Mouse (Mus musculus) megakaryocyte, embryonic 14.5 days (primary cell): ENCODE data around the gene Rin3.

ENCODE experiments used
- FLI1 ChIP-seq: IDR thresholded peaks from 2 replicates; pipeline ENCODE4 v1.6.1; 2012; ENCODE audit warnings: low read length, inconsistent platforms, mixed read lengths
- GATA1 ChIP-seq: IDR thresholded peaks from 3 replicates; pipeline ENCODE4 v1.6.1; 2012; ENCODE audit warnings: mixed read lengths, low read length, inconsistent platforms, borderline replicate concordance

DNA sequence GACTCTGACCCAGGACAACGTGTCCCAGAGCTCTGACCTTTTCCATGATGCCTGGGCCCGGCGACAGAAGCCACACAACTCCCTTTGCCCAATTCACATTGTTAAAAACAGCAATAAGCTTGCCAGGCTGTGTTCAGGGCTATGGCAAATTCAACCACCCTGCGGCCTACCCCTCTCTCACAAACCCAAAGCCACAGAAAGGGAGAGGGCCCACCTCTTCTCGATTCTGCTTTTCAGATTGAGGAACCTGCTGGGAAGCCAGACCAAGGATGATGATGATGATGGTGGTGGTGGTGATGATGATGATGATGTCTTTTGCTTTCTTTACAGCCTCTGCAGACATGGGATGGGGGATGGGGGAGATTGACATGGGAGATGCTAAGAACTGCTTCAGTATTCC is 36.6 kb upstream of the Rin3 start:
- TF ChIP-seq FLI1 = no peak
- TF ChIP-seq GATA1 = no peak
